Mouse (Mus musculus) kidney, adult 10 weeks (tissue): ENCODE data around the gene Zfp160. TPM values are rescaled to one million over a fixed set of nuclear protein-coding genes. Genes with fewer than 3 reads are reported as not detected.

ENCODE experiments used
- polyA plus RNA-seq: library from polyadenylated mRNA; stranded (reverse); fragments of 350-450 nt; fragmentation: Illumina TruSeq; extraction: RNeasy Lipid Tissue Mini Kit (QIAGEN cat#74804); gene quantifications from one replicate; pipeline ENCODE4 v1.2.3, GENCODE M21; 2014; ENCODE audit warnings: low read depth, low replicate concordance

The Zfp160 gene
- polyA plus RNA-seq: 36.9 TPM

GRCm38 (mm10) chr17:21008382-21009331, at the start of gene Zfp160:
Gene Zfp160, plus strand, starts transcription at chr17:21008903.

GRCm38 (mm10) chr17:20996364-20996763, 12.3 kb upstream of the Zfp160 start, which contains the start of gene Vmn1r233:
Gene Vmn1r233, minus strand, starts transcription at chr17:20996464.

Other genes starting within 250 kb of the Zfp160 start
- gene Vmn1r228, start 222.7 kb upstream of the Zfp160 start, polyA plus RNA-seq: not detected
- gene Vmn1r229, start 197.3 kb upstream of the Zfp160 start, polyA plus RNA-seq: not detected
- gene Vmn1r230, start 168.5 kb upstream of the Zfp160 start, polyA plus RNA-seq: not detected
- gene Vmn1r231, start 103.8 kb upstream of the Zfp160 start, polyA plus RNA-seq: not detected
- gene Vmn1r232, start 89.2 kb upstream of the Zfp160 start, polyA plus RNA-seq: not detected
- gene Ppp2r1a, start 63.6 kb upstream of the Zfp160 start, polyA plus RNA-seq: 29.4 TPM
- not detected for gene Vmn1r233, start 12.4 kb upstream of the Zfp160 start, polyA plus RNA-seq
- not detected for gene Vmn1r234, start 217.2 kb downstream of the Zfp160 start, polyA plus RNA-seq
- not detected for gene Vmn1r235, start 247.5 kb downstream of the Zfp160 start, polyA plus RNA-seq